Mouse (Mus musculus) testis, adult 2 months (tissue): ENCODE results near the gene Abi1.
A peak's percentile ranks its signal among the peaks of the same experiment; 100 is the strongest.

Source experiments
- CTCF ChIP-seq: fragments of 200-500 bp; IDR thresholded peaks from 2 replicates; pipeline ENCODE4 v1.5.1; 2012; ENCODE audit warnings: low read depth, mild to moderate bottlenecking, inconsistent platforms, low read length, moderate library complexity; ENCODE audit not compliant: control insufficient read depth, insufficient read depth, insufficient replicate concordance
- POLR2A ChIP-seq: fragments of 200-500 bp; IDR thresholded peaks from 2 replicates; pipeline ENCODE4 v1.6.1; 2012; ENCODE audit warnings: low read depth, mild to moderate bottlenecking, inconsistent platforms, low read length, moderate library complexity; ENCODE audit not compliant: control insufficient read depth

DNA sequence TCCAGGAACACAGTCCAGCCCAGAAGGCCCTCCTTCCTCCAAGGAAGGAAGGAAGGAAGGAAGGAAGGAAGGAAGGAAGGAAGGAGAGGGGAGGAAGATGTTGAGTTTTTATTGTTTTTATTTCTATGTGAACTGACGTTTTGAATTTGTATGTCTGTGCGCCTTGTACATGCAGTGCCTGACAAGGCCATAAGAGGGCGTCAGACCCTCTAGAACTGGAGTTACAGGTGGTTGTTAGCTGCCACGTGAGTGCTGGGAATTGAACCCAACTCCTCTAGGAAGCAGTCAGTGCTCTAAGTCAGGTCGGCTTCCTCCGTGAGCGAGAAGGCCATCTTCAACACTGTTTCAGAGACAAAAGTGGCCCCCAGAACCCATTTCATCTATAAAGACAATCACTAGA, 32.5 kb downstream of the Abi1 start:
- TF ChIP-seq CTCF = peak; percentile 42; the same call in 1 of the 2 replicates
- no peak for TF ChIP-seq POLR2A
